Mouse (Mus musculus) liver, embryonic 11.5 days (tissue): ENCODE data around the gene Hist1h2ak. TPM values are rescaled to one million over a fixed set of nuclear protein-coding genes. Genes with fewer than 3 reads are reported as not detected.
A peak's percentile ranks its signal among the peaks of the same experiment; 100 is the strongest.
"Not testable (repeated sequence)": the region's sequence is repeated elsewhere in the genome, so short reads cannot be mapped to it uniquely, and the experiment has no call there.

Experiments used
- ATAC-seq: fragments of 200-750 bp; cut with Nextera tagmentation; replicated peaks from 2 replicates; pipeline ENCODE4 v1.8.0; 2017; ENCODE audit warnings: moderate number of reproducible peaks, mild to moderate bottlenecking, moderate TSS enrichment, moderate library complexity; ENCODE audit not compliant: low FRiP score
- DNase-seq: peaks from one replicate; pipeline ENCODE4 v3.0.0-alpha.2; 2017; ENCODE audit warnings: low spot score
- H3K27ac ChIP-seq: fragments of 300-500 bp; sonication (generic); 2 replicates; pipeline ENCODE4 v1.5.1; 2014; ENCODE audit warnings: mild to moderate bottlenecking, low read depth, low read length, control low read depth
- H3K27me3 ChIP-seq: fragments of 300-500 bp; sonication (generic); replicated peaks from 2 replicates; pipeline ENCODE4 v1.6.1; 2014; ENCODE audit warnings: low read length, mixed read lengths; ENCODE audit not compliant: control insufficient read depth, insufficient read depth
- H3K36me3 ChIP-seq: fragments of 300-500 bp; sonication (generic); 2 replicates; pipeline ENCODE4 v1.6.1; 2014; ENCODE audit warnings: mild to moderate bottlenecking, low read length, moderate library complexity, mixed read lengths; ENCODE audit not compliant: control insufficient read depth, insufficient read depth
- H3K4me1 ChIP-seq: fragments of 300-500 bp; sonication (generic); replicated peaks from 2 replicates; pipeline ENCODE4 v1.6.1; 2014; ENCODE audit warnings: low read length, mixed read lengths; ENCODE audit not compliant: control insufficient read depth, insufficient read depth
- H3K4me2 ChIP-seq: fragments of 300-500 bp; sonication (generic); 2 replicates; pipeline ENCODE4 v1.6.1; 2014; ENCODE audit warnings: mild to moderate bottlenecking, control low read depth, moderate library complexity
- H3K4me3 ChIP-seq: fragments of 300-500 bp; sonication (generic); 2 replicates; pipeline ENCODE4 v1.5.1; 2014; ENCODE audit warnings: low read depth, low read length, control low read depth
- H3K9ac ChIP-seq: fragments of 300-500 bp; sonication (generic); 2 replicates; pipeline ENCODE4 v1.6.1; 2014; ENCODE audit warnings: low read depth, low read length, control low read depth
- H3K9me3 ChIP-seq: fragments of 300-500 bp; sonication (generic); 2 replicates; pipeline ENCODE4 v1.6.1; 2016; ENCODE audit warnings: low read length, inconsistent platforms, mixed read lengths; ENCODE audit not compliant: control insufficient read depth
- WGBS: fragments of 180-500 bp; shearing (Covaris S2); extraction: QIAGEN DNeasy Blood & Tissue Kit; methylation state at CpG from one replicate; pipeline ENCODE4 v1.1.7; 2014; 5-methylcytosine and 5-hydroxymethylcytosine counted together
- polyA plus RNA-seq: library from polyadenylated mRNA; unstranded; fragments of >200 nt; fragmentation: Nextera tagmentation; extraction: Ambion mirVana; gene quantifications from 2 replicates; pipeline ENCODE4 v1.2.1, GENCODE M21; 2014

The Hist1h2ak gene
- polyA plus RNA-seq, 1 experiment from 2014 or later = 7.7 TPM

DNA sequence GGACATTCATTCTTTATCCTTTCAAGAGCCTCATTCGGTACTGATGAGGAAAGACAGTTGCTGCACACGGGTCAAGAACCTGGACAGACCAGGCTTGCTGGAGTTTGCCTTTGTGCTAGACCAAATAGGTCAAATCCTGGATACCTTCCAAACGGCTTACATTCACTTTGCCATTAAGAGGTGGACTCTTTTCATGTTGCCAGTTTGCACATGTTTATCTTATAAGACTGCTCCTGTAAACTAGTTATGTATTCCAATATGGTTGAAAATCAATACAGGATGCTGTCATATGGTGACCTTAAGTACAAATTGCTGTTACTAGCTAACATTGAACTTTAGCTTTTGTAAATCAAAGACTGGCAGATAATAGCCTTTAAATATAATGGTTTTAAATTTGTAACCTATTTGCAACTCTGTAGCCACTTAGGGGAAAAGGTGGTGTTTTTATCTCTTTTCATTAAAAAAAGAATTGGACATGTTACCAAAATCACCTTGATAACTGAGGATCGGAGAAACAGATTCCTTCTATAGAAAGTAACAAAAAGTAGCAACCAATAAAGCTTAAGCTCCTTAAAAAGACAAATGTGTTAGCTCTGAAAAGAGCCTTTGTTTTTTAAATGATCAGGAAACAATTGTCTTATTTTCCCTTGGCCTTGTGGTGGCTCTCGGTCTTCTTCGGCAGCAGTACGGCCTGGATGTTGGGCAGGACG lies 32.7 kb upstream of the Hist1h2ak start:
- DNase-seq (no peak), ATAC-seq (no peak)
- Histone ChIP-seq H3K36me3 (no peaks in the 10 kb centered on the region), H3K4me3 (peak overlapping the region; percentile 41), H3K9ac (peak overlapping the region; percentile 73), H3K4me2 (peak overlapping the region; percentile 66), H3K4me1 (peaks cover 24% of the 10 kb centered on the region), H3K9me3 (no peaks in the 10 kb centered on the region), H3K27me3 (no peaks in the 10 kb centered on the region), H3K27ac (peak overlapping the region; percentile 96)
- WGBS = 8% methylated on average over 8 of the region's 8 CpGs

DNA sequence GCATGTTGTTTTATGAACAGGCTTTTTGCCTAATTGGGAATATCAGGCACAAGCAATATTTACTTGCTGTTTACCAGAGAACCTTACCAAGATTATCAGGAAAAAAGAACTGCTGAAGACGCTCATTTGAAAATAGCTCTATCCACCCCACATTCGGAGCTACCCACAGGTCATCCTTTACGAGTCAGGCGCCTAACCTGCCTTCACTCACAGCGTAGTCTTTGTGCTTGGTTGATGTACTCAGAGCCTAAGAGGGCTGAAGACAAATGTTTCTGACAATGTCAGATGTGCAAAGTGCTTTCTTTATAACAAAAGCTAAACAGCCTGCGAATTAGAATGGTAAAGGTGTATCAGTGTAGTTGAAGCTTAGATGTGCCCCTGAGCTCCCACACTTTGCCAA lies 30.7 kb upstream of the Hist1h2ak start:
- 43% methylated on average over 6 of the region's 6 CpGs for WGBS
- peak overlapping the region; percentile 44; the same call in 1 of the 2 replicates for H3K4me3 ChIP-seq
- H3K27ac ChIP-seq = peak overlapping the region; percentile 98
- no peaks in the 10 kb centered on the region for H3K27me3 ChIP-seq
- no peak for ATAC-seq
- DNase-seq = peak; percentile 41
- H3K4me2 ChIP-seq = peak overlapping the region; percentile 62
- peak overlapping the region; percentile 73 for H3K9ac ChIP-seq
- no peaks in the 10 kb centered on the region for H3K36me3 ChIP-seq
- peaks cover 24% of the 10 kb centered on the region for H3K4me1 ChIP-seq
- no peaks in the 10 kb centered on the region for H3K9me3 ChIP-seq

DNA sequence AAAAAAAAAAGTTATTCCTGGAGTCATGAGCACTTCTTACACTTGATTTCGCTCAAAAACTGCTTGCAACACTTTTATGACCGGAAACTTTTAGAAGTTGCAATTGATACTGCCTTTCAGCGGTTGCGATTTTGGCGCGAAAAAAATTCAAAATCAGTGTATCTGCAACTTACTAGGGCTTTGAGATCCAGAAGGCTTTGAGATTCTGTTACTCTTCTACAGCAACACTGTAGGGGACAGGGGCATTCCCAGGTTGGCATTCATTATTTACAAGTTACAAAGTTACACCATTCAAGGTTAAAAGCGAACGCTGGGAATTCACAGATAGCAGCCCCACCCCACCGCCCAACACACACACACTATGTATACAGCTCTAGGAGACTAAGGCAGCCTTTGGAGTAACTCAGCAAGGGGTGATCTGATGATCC lies 30.1 kb upstream of the Hist1h2ak start:
- no peak for ATAC-seq
- H3K9me3 ChIP-seq = no peaks in the 10 kb centered on the region
- 4% methylated on average over 9 of the region's 9 CpGs for WGBS
- H3K4me2 ChIP-seq = peak overlapping the region; percentile 62
- no peaks in the 10 kb centered on the region for H3K36me3 ChIP-seq
- peak overlapping the region; percentile 98 for H3K27ac ChIP-seq
- H3K27me3 ChIP-seq = no peaks in the 10 kb centered on the region
- peaks cover 23% of the 10 kb centered on the region for H3K4me1 ChIP-seq
- peak; percentile 74 for DNase-seq
- H3K4me3 ChIP-seq = peak overlapping the region; percentile 44
- peak overlapping the region; percentile 73 for H3K9ac ChIP-seq

DNA sequence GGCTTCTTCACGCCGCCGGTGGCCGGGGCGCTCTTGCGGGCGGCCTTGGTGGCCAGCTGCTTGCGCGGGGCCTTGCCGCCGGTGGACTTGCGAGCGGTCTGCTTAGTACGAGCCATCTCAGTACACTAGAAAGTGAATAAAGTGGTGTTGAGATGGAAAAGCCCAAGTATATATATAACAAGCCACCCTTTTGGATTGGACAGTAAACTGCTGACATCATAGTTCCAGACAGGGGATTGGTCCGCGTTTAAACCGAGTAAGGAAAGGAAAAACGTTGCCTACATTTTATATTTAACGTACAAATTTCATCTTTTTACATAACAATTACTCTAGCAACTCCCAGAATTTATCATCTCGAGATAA lies 29.6 kb upstream of the Hist1h2ak start, which contains the start of gene Hist1h3i:
Gene Hist1h3i, minus strand, starts transcription at position 116 of the 363 bp plus-strand sequence.
- WGBS = under 1% methylated on average over 13 of the region's 20 CpGs
- Histone ChIP-seq H3K4me1 (peaks cover 19% of the 10 kb centered on the region), H3K9me3 (no peaks in the 10 kb centered on the region), H3K36me3 (no peaks in the 10 kb centered on the region), H3K27me3 (no peaks in the 10 kb centered on the region), H3K4me2 (peak within 1 kb of the TSS; percentile 79), H3K9ac (peak within 1 kb of the TSS; percentile 79), H3K4me3 (peak within 1 kb of the TSS; percentile 44), H3K27ac (peak within 1 kb of the TSS; percentile 98)
- ATAC-seq (peak; percentile 49), DNase-seq (peak; percentile 53)

DNA sequence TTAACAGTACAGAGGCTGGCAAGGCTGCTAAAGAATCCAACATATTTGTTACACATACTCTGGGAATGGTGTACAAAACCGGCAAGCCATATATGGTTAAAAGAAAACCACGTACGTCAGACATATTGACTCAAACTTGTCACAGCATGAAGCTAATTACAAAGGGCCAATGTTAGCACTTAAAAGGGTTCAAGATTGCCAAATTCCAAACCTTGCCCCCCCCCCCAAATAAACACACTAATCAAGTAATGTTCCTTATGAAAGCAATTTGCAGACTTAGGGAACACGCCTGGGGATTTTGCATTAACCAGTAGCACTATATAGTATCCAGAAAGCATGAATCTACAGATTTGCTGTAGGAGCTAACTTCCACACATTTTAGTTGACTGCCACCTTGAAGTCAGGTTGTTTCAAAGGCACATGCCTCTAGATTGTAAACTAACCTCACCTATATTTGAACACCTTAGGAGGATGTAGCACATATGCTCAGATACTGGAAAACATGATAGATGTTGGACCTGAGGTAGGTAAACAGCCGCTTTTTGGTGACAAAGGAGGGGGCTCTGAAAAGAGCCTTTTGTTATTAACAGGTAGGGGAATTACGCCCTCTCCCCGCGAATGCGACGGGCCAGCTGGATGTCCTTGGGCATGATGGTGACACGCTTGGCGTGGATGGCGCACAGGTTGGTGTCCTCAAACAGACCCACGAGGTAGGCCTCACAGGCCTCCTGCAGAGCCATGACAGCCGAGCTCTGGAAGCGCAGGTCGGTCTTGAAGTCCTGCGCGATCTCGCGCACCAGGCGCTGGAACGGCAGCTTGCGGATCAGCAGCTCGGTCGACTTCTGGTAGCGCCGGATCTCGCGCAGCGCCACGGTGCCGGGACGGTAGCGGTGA lies 29.0 kb upstream of the Hist1h2ak start:
- H3K4me2 ChIP-seq = peak overlapping the region; percentile 79
- H3K9ac ChIP-seq = peak overlapping the region; percentile 79
- under 1% methylated on average over 14 of the region's 35 CpGs for WGBS
- H3K4me1 ChIP-seq = peaks cover 15% of the 10 kb centered on the region
- not testable (repeated sequence) for H3K36me3 ChIP-seq, H3K9me3 ChIP-seq, H3K27me3 ChIP-seq
- H3K4me3 ChIP-seq = peak overlapping the region; percentile 44
- peak; percentile 58 for DNase-seq
- H3K27ac ChIP-seq = peak overlapping the region; percentile 98
- peak; percentile 5; the same call in 1 of the 2 replicates for ATAC-seq

DNA sequence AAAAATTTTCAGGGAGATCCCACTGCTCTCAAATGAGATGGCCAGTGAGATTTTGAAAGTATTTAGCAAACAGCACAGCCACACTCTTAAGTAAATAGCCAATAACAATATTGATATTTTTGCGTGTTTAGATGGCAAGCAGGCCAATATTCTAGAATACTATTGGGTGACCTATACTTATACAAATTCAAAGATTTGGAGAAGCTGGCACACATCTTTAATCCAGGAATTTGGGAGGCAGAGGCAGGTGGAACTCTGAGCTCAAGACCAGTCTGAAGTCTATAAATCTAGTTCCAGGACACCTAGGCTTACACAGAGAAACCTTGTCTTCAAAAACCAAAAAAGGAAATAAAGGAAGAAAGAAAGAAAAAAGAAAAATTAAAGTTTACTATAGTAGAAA lies 28.0 kb upstream of the Hist1h2ak start:
- H3K4me3 ChIP-seq = peak overlapping the region; percentile 12; the same call in 1 of the 2 replicates
- H3K9ac ChIP-seq = peak overlapping the region; percentile 52; the same call in 1 of the 2 replicates
- no peaks in the 10 kb centered on the region for H3K36me3 ChIP-seq
- 75% methylated on average over 1 of the region's 1 CpGs for WGBS
- peak overlapping the region; percentile 79 for H3K4me2 ChIP-seq
- no peaks in the 10 kb centered on the region for H3K27me3 ChIP-seq
- DNase-seq (no peak), ATAC-seq (no peak)
- H3K9me3 ChIP-seq = no peaks in the 10 kb centered on the region
- peak overlapping the region; percentile 100 for H3K27ac ChIP-seq
- peaks cover 21% of the 10 kb centered on the region for H3K4me1 ChIP-seq

DNA sequence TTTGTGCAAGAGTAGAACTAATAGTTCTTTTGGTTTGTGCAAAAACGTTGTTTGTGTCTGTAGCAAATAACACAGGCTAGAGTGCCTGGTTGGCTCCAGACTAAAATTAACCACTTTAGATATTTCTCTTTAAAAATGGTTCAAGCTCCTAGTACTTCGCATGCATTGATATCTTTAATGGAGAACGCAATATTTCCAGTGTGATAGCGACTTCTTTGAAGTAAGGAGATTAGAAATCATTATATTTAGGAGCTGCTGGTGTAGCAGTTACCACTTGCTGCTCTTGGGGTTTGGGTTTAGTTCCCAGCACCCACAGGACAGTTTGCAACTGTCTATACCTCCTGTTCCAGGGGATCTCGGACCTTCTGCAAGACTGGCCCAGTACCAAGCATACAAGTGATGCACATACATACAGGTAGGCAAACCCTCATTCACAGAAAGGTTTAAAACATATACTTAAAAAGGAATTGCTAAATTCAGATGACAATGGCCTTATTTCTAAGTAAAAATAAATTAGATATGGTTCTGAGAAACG lies 27.5 kb upstream of the Hist1h2ak start:
- H3K9ac ChIP-seq = peak overlapping the region; percentile 65
- peak overlapping the region; percentile 62 for H3K4me3 ChIP-seq
- peak overlapping the region; percentile 94 for H3K4me2 ChIP-seq
- no peaks in the 10 kb centered on the region for H3K36me3 ChIP-seq
- DNase-seq = no peak
- H3K27ac ChIP-seq = peak overlapping the region; percentile 100
- peaks cover 24% of the 10 kb centered on the region for H3K4me1 ChIP-seq
- no peaks in the 10 kb centered on the region for H3K9me3 ChIP-seq
- WGBS = 41% methylated on average over 6 of the region's 6 CpGs
- H3K27me3 ChIP-seq = no peaks in the 10 kb centered on the region
- ATAC-seq = no peak
